14 mouse cellular contexts compared by ENCODE assay signal in genomic region chr1:90476556-90477243, GRCm38 (mm10).
DNase-seq lines count a peak whose midpoint lies in the region; ATAC-seq and TF ChIP-seq lines count a peak whose summit lies in the region.
"Had no signal": no experiment of that assay in that cellular context is flagged by ENCODE, and none has a peak within 500 bp of the region (broad histone marks: within the 10 kb centered on the region; RNA-seq: fewer than 3 reads in every experiment).

No protein-coding gene starts in this region.

- H3K4me3 ChIP-seq in hindbrain, embryonic 10.5 days = no peak overlapping the region
- no peak overlapping the region for H3K4me3 ChIP-seq in hindbrain, embryonic 11.5 days (ENCODE audit: low read depth, low read length)
- H3K4me3 ChIP-seq in stomach, embryonic 15.5 days (replicated peaks) = no peak overlapping the region
- H3K4me3 ChIP-seq in stomach, postnatal 0 days (ENCODE audit: low read depth, low read length) = no peak overlapping the region
- H3K4me3 ChIP-seq in kidney, postnatal 0 days (replicated peaks; ENCODE audit: low read depth, low read length) = no peak overlapping the region

- peak overlapping the region; percentile 64 for H3K27ac ChIP-seq in hindbrain, embryonic 10.5 days
- H3K27ac ChIP-seq in hindbrain, embryonic 11.5 days (ENCODE audit: low read depth, low read length) = no peak overlapping the region
- peak overlapping the region; percentile 13; the same call in 1 of the 2 replicates for H3K27ac ChIP-seq in stomach, embryonic 15.5 days
- no peak overlapping the region for H3K27ac ChIP-seq in stomach, postnatal 0 days (replicated peaks)
- peak overlapping the region; percentile 60; the same call in 1 of the 2 replicates for H3K27ac ChIP-seq in kidney, postnatal 0 days
- H3K27ac ChIP-seq: macrophage had no signal

- no peak for DNase-seq in hindbrain, embryonic 10.5 days (ENCODE audit: low spot score)
- no peak for DNase-seq in hindbrain, embryonic 11.5 days (ENCODE audit: low spot score)
- no peak for DNase-seq in stomach, postnatal 0 days (ENCODE audit: low spot score)
- peak; percentile 84 for DNase-seq in kidney, postnatal 0 days (ENCODE audit: low spot score)
- DNase-seq in adrenal gland, adult 8-10 months = no peak
- no peak for DNase-seq in cerebellum, adult 9-11 months
- DNase-seq in urinary bladder, postnatal 14 days (ENCODE audit: low spot score) = no peak
- DNase-seq: cerebellum, postnatal 25 days; gastrocnemius, postnatal 14 days; thymus, postnatal 36 days had no signal

- no peak for ATAC-seq in hindbrain, embryonic 11.5 days (ENCODE audit: low FRiP score)
- ATAC-seq in stomach, embryonic 15.5 days (ENCODE audit: insufficient read depth, low FRiP score, low read depth) = no peak
- no peak for ATAC-seq in stomach, postnatal 0 days (ENCODE audit: low FRiP score, low TSS enrichment)
- no peak for ATAC-seq in kidney, postnatal 0 days (replicated peaks; ENCODE audit: low FRiP score, low read depth)
- ATAC-seq: CD4-positive, CD25-positive, alpha-beta regulatory T cell, adult 4 months; Patski had no signal

- TF ChIP-seq CTCF in stomach, postnatal 0 days (IDR thresholded peaks at IDR 0.05; ENCODE audit: low read depth) = no peak
- TF ChIP-seq CTCF in kidney, postnatal 0 days (IDR thresholded peaks at IDR 0.05; ENCODE audit: low read depth) = peak; percentile 29; the same call in 1 of the 2 replicates

- peaks cover 19% of the 10 kb centered on the region; the same call in 1 of the 2 replicates for H3K27me3 ChIP-seq in hindbrain, embryonic 10.5 days (ENCODE audit: insufficient read depth, poor library complexity, severe bottlenecking)
- H3K27me3 ChIP-seq in hindbrain, embryonic 11.5 days (ENCODE audit: control insufficient read depth, insufficient read depth, low read length) = peaks cover 3% of the 10 kb centered on the region; the same call in 1 of the 2 replicates
- H3K27me3 ChIP-seq in stomach, embryonic 15.5 days (replicated peaks) = no peaks in the 10 kb centered on the region
- H3K27me3 ChIP-seq in stomach, postnatal 0 days (ENCODE audit: control insufficient read depth, insufficient read depth, low read length) = no peaks in the 10 kb centered on the region
- H3K27me3 ChIP-seq in kidney, postnatal 0 days (ENCODE audit: insufficient read depth, low read length) = no peaks in the 10 kb centered on the region
- H3K27me3 ChIP-seq: Patski had no signal

- H3K9me3 ChIP-seq in hindbrain, embryonic 10.5 days = no peaks in the 10 kb centered on the region
- no peaks in the 10 kb centered on the region for H3K9me3 ChIP-seq in hindbrain, embryonic 11.5 days (ENCODE audit: control insufficient read depth, low read length)
- no peaks in the 10 kb centered on the region for H3K9me3 ChIP-seq in stomach, embryonic 15.5 days
- H3K9me3 ChIP-seq in stomach, postnatal 0 days (ENCODE audit: control insufficient read depth, low read length) = no peaks in the 10 kb centered on the region
- no peaks in the 10 kb centered on the region for H3K9me3 ChIP-seq in kidney, postnatal 0 days (replicated peaks; ENCODE audit: low read length)

- TF ChIP-seq EP300 in stomach, postnatal 0 days (optimal IDR thresholded peaks at IDR 0.05) = no peak

- H3K36me3 ChIP-seq in hindbrain, embryonic 10.5 days = no peaks in the 10 kb centered on the region
- no peaks in the 10 kb centered on the region for H3K36me3 ChIP-seq in hindbrain, embryonic 11.5 days (ENCODE audit: control insufficient read depth, insufficient read depth, low read length)
- no peaks in the 10 kb centered on the region for H3K36me3 ChIP-seq in stomach, embryonic 15.5 days
- H3K36me3 ChIP-seq in stomach, postnatal 0 days (ENCODE audit: control insufficient read depth, insufficient read depth, low read length) = no peaks in the 10 kb centered on the region
- no peaks in the 10 kb centered on the region for H3K36me3 ChIP-seq in kidney, postnatal 0 days (ENCODE audit: insufficient read depth, low read length)

- no peak overlapping the region for H3K4me2 ChIP-seq in hindbrain, embryonic 11.5 days (replicated peaks; ENCODE audit: low read depth, low read length)
- no peak overlapping the region for H3K4me2 ChIP-seq in stomach, embryonic 15.5 days
- no peak overlapping the region for H3K4me2 ChIP-seq in stomach, postnatal 0 days (replicated peaks; ENCODE audit: low read depth)
- no peak overlapping the region for H3K4me2 ChIP-seq in kidney, postnatal 0 days (ENCODE audit: low read length)

- 56% methylated on average over 9 of the region's 9 CpGs for WGBS in hindbrain, embryonic 10.5 days
- WGBS in hindbrain, embryonic 11.5 days = 36% methylated on average over 9 of the region's 9 CpGs
- 32% methylated on average over 9 of the region's 9 CpGs for WGBS in stomach, embryonic 15.5 days
- WGBS in stomach, postnatal 0 days = 32% methylated on average over 9 of the region's 9 CpGs
- WGBS in kidney, postnatal 0 days = 15% methylated on average over 9 of the region's 9 CpGs

- H3K4me1 ChIP-seq in hindbrain, embryonic 10.5 days (replicated peaks) = peaks cover 57% of the 10 kb centered on the region
- H3K4me1 ChIP-seq in hindbrain, embryonic 11.5 days (replicated peaks; ENCODE audit: control insufficient read depth, insufficient read depth, low read length) = peaks cover 4% of the 10 kb centered on the region
- peaks cover 13% of the 10 kb centered on the region; the same call in 1 of the 2 replicates for H3K4me1 ChIP-seq in stomach, embryonic 15.5 days
- H3K4me1 ChIP-seq in stomach, postnatal 0 days (replicated peaks; ENCODE audit: control insufficient read depth, insufficient read depth) = no peaks in the 10 kb centered on the region; the same call in none of the 2 replicates
- H3K4me1 ChIP-seq in kidney, postnatal 0 days (replicated peaks; ENCODE audit: insufficient read depth, low read length) = peaks cover 14% of the 10 kb centered on the region; the same call in 1 of the 2 replicates

- H3K9ac ChIP-seq in hindbrain, embryonic 11.5 days (ENCODE audit: low read depth, low read length) = no peak overlapping the region
- no peak overlapping the region for H3K9ac ChIP-seq in stomach, embryonic 15.5 days
- no peak overlapping the region for H3K9ac ChIP-seq in stomach, postnatal 0 days (ENCODE audit: low read length)
- no peak overlapping the region for H3K9ac ChIP-seq in kidney, postnatal 0 days (ENCODE audit: low read depth, low read length)

Comparison
In these comparisons a context has a peak if more than half of its experiments do, and no peak if none do; other contexts are left out.
1. H3K27ac ChIP-seq: peak in hindbrain, embryonic 10.5 days (single experiment), stomach, embryonic 15.5 days (single experiment) and kidney, postnatal 0 days (single experiment); none in hindbrain, embryonic 11.5 days (single experiment) and stomach, postnatal 0 days (single experiment).